Comparison of ENCODE assay signal across 16 mouse cellular contexts in genomic region chr14:88570053-88570452, GRCm38 (mm10).
DNase-seq lines count a peak whose midpoint lies in the region; ATAC-seq and TF ChIP-seq lines count a peak whose summit lies in the region.
"Had no signal": no experiment of that assay in that cellular context is flagged by ENCODE, and none has a peak within 500 bp of the region (broad histone marks: within the 10 kb centered on the region; RNA-seq: fewer than 3 reads in every experiment).

No protein-coding gene starts in this region.

- peak overlapping the region; percentile 31; the same call in 1 of the 2 replicates for H3K27ac ChIP-seq in forebrain, embryonic 15.5 days (replicated peaks)
- H3K27ac ChIP-seq in forebrain, embryonic 12.5 days: no peak overlapping the region
- no peak overlapping the region for H3K27ac ChIP-seq in MEL (ENCODE audit: control insufficient read depth, low read depth, low read length)
- H3K27ac ChIP-seq: embryonic facial prominence, embryonic 15.5 days; gastrocnemius, adult 2 months; heart, embryonic 13.5 days had no signal

- ATAC-seq in forebrain, embryonic 15.5 days (replicated peaks): peak; percentile 94
- ATAC-seq in forebrain, embryonic 12.5 days (ENCODE audit: low FRiP score): no peak
- ATAC-seq: liver, postnatal 0 days had no signal

- TF ChIP-seq EP300 in MEL (IDR thresholded peaks at IDR 0.05; ENCODE audit: low read depth in 1 of 2, low read length in 2 of 2): no peak

- H3K27me3 ChIP-seq in forebrain, embryonic 15.5 days: no peaks in the 10 kb centered on the region
- no peaks in the 10 kb centered on the region for H3K27me3 ChIP-seq in forebrain, embryonic 12.5 days
- H3K27me3 ChIP-seq in MEL (ENCODE audit: control insufficient read depth in 1 of 2, insufficient read depth in 2 of 2, low read length in 2 of 2): no peaks in the 10 kb centered on the region
- H3K27me3 ChIP-seq: embryonic facial prominence, embryonic 15.5 days; heart, embryonic 13.5 days had no signal

- H3K9ac ChIP-seq in forebrain, embryonic 15.5 days (replicated peaks): no peak overlapping the region
- H3K9ac ChIP-seq in forebrain, embryonic 12.5 days: no peak overlapping the region
- no peak overlapping the region for H3K9ac ChIP-seq in MEL (ENCODE audit: control insufficient read depth, low read depth, low read length, poor library complexity, severe bottlenecking)
- H3K9ac ChIP-seq: embryonic facial prominence, embryonic 15.5 days; heart, embryonic 13.5 days; liver, postnatal 0 days had no signal

- TF ChIP-seq RAD21 in MEL (IDR thresholded peaks at IDR 0.05; ENCODE audit: low read depth, low read length): no peak

- DNase-seq in MEL (ENCODE audit: low read depth, low spot score): peak; percentile 19
- peak; percentile 73 for DNase-seq in brain, embryonic 14.5 days (ENCODE audit: low read depth)
- DNase-seq in layer of hippocampus, postnatal 10 days (ENCODE audit: low spot score in 2 of 2): peak; percentile 41 to 72
- no peak for DNase-seq in heart, postnatal 25 days (ENCODE audit: low spot score)
- no peak for DNase-seq in adrenal gland, adult 2 months
- DNase-seq: cerebellum, adult 11 months; gastrocnemius, adult 2 months; heart, postnatal 4 days; kidney, adult 18-20 months; kidney, postnatal 25 days; liver; liver, postnatal 0 days had no signal

- no peaks in the 10 kb centered on the region for H3K79me2 ChIP-seq in MEL (ENCODE audit: control insufficient read depth, insufficient read depth, low read length, poor library complexity)

- H3K36me3 ChIP-seq in forebrain, embryonic 15.5 days: no peaks in the 10 kb centered on the region
- H3K36me3 ChIP-seq in forebrain, embryonic 12.5 days (replicated peaks): no peaks in the 10 kb centered on the region
- no peaks in the 10 kb centered on the region for H3K36me3 ChIP-seq in MEL (ENCODE audit: control insufficient read depth in 1 of 2, insufficient read depth in 2 of 2, low read length in 2 of 2)
- H3K36me3 ChIP-seq: embryonic facial prominence, embryonic 15.5 days; heart, embryonic 13.5 days had no signal

- TF ChIP-seq POLR2A in MEL (IDR thresholded peaks at IDR 0.05; ENCODE audit: control insufficient read depth in 1 of 2, insufficient read depth in 1 of 2, low read depth in 1 of 2, low read length in 2 of 2, poor library complexity in 1 of 2): no peak
- no peak for TF ChIP-seq POLR2A in brain, embryonic 14.5 days (IDR thresholded peaks at IDR 0.05; ENCODE audit: borderline replicate concordance, extremely low read depth, insufficient read depth, insufficient read length, poor library complexity, severe bottlenecking)

- intact Hi-C loops in heart, postnatal 25 days (cut with DNase I): no loop called here

- no peaks in the 10 kb centered on the region for H3K4me1 ChIP-seq in forebrain, embryonic 15.5 days
- H3K4me1 ChIP-seq in forebrain, embryonic 12.5 days: no peaks in the 10 kb centered on the region
- H3K4me1 ChIP-seq in MEL (ENCODE audit: control insufficient read depth in 1 of 2, insufficient read depth in 2 of 2, low read length in 2 of 2): no peaks in the 10 kb centered on the region
- H3K4me1 ChIP-seq: embryonic facial prominence, embryonic 15.5 days; heart, embryonic 13.5 days had no signal

- 55% methylated on average over 4 of the region's 4 CpGs for WGBS in forebrain, embryonic 15.5 days
- WGBS in forebrain, embryonic 12.5 days: 80% methylated on average over 4 of the region's 4 CpGs

- no peaks in the 10 kb centered on the region for H3K9me3 ChIP-seq in forebrain, embryonic 15.5 days
- no peaks in the 10 kb centered on the region for H3K9me3 ChIP-seq in forebrain, embryonic 12.5 days
- no peaks in the 10 kb centered on the region for H3K9me3 ChIP-seq in MEL (replicated peaks; ENCODE audit: insufficient read depth, low read length)
- H3K9me3 ChIP-seq: embryonic facial prominence, embryonic 15.5 days; heart, embryonic 13.5 days had no signal

- no peak overlapping the region for H3K4me3 ChIP-seq in forebrain, embryonic 15.5 days
- H3K4me3 ChIP-seq in forebrain, embryonic 12.5 days (replicated peaks): no peak overlapping the region
- H3K4me3 ChIP-seq in MEL (ENCODE audit: control insufficient read depth in 1 of 2, insufficient read depth in 1 of 2, low read depth in 2 of 2, low read length in 2 of 2): no peak overlapping the region
- H3K4me3 ChIP-seq: embryonic facial prominence, embryonic 15.5 days; gastrocnemius, adult 2 months; heart, embryonic 13.5 days had no signal

- no peak for TF ChIP-seq CTCF in MEL (IDR thresholded peaks at IDR 0.05 in 2 of 3, conservative IDR thresholded peaks at IDR 0.05 in 1 of 3; ENCODE audit: control insufficient read depth in 1 of 3, insufficient read depth in 1 of 3, low read depth in 2 of 3, low read length in 3 of 3, poor library complexity in 1 of 3, severe bottlenecking in 1 of 3)
- TF ChIP-seq CTCF in brain, embryonic 14.5 days (IDR thresholded peaks at IDR 0.05; ENCODE audit: borderline replicate concordance, extremely low read depth, insufficient read depth, insufficient read length): no peak

- no peak overlapping the region for H3K4me2 ChIP-seq in forebrain, embryonic 15.5 days (replicated peaks)
- H3K4me2 ChIP-seq in forebrain, embryonic 12.5 days: no peak overlapping the region
- H3K4me2 ChIP-seq: embryonic facial prominence, embryonic 15.5 days; heart, embryonic 13.5 days had no signal

TF ChIP-seq in MEL, 35 proteins besides CTCF, POLR2A, EP300 and RAD21:
- TF ChIP-seq MYB (IDR thresholded peaks at IDR 0.05; ENCODE audit: low read depth, low read length) (no peak), HCFC1 (IDR thresholded peaks at IDR 0.05; ENCODE audit: low read depth, low read length) (no peak), MYC (IDR thresholded peaks at IDR 0.05; ENCODE audit: low read depth, low read length) (no peak), CHD1 (IDR thresholded peaks at IDR 0.05; ENCODE audit: low read depth, low read length) (no peak), ZNF384 (IDR thresholded peaks at IDR 0.05; ENCODE audit: low read depth, low read length) (no peak), POLR2AphosphoS5 (IDR thresholded peaks at IDR 0.05; ENCODE audit: borderline replicate concordance, low read depth, low read length) (no peak), NELFE (IDR thresholded peaks at IDR 0.05; ENCODE audit: low read depth, low read length) (no peak), TCF12 (IDR thresholded peaks at IDR 0.05; ENCODE audit: low read depth, low read length) (no peak), UBTF (IDR thresholded peaks at IDR 0.05; ENCODE audit: borderline replicate concordance, insufficient read depth, low read depth, low read length) (no peak), MXI1 (IDR thresholded peaks at IDR 0.05; ENCODE audit: low read depth, low read length) (no peak), ZKSCAN1 (IDR thresholded peaks at IDR 0.05; ENCODE audit: low read depth, low read length) (no peak), RCOR1 (IDR thresholded peaks at IDR 0.05; ENCODE audit: low read depth, low read length) (no peak), NRF1 (IDR thresholded peaks at IDR 0.05; ENCODE audit: insufficient read depth, low read depth, low read length, poor library complexity, severe bottlenecking) (no peak), GATA1 (IDR thresholded peaks at IDR 0.05; ENCODE audit: low read depth, low read length) (no peak), USF2 (IDR thresholded peaks at IDR 0.05; ENCODE audit: borderline replicate concordance in 1 of 2, insufficient read depth in 1 of 2, low read depth in 1 of 2, low read length in 2 of 2) (no peak), JUND (IDR thresholded peaks at IDR 0.05; ENCODE audit: low read depth, low read length) (no peak), MEF2A (IDR thresholded peaks at IDR 0.05; ENCODE audit: extremely low read depth, insufficient replicate concordance, low read depth, low read length, poor library complexity, severe bottlenecking) (no peak), ZC3H11A (IDR thresholded peaks at IDR 0.05; ENCODE audit: low read depth, low read length) (no peak)

Comparison
In these comparisons a context has a peak if more than half of its experiments do, and no peak if none do; other contexts are left out.
1. DNase-seq: peak in MEL (single experiment), brain, embryonic 14.5 days (single experiment) and layer of hippocampus, postnatal 10 days (2 of 2); none in heart, postnatal 25 days (single experiment) and adrenal gland, adult 2 months (single experiment).